Mouse (Mus musculus) liver, embryonic 14.5 days (tissue): ENCODE data around the gene Insyn1. TPM values are rescaled to one million over a fixed set of nuclear protein-coding genes. Genes with fewer than 3 reads are reported as not detected.

Experiments
- ATAC-seq: fragments of 200-750 bp; cut with Nextera tagmentation; 2 replicates; pipeline ENCODE4 v1.8.0; 2017; ENCODE audit warnings: moderate number of reproducible peaks, mild to moderate bottlenecking, moderate library complexity; ENCODE audit not compliant: insufficient read depth
- DNase-seq, 3 experiments: peaks; one replicate each; pipeline ENCODE4 v3.0.0-alpha.2; 2012 to 2013; ENCODE audit warnings: low read depth in 3 of 3, low spot score in 3 of 3
- H3K27ac ChIP-seq: fragments of 300-500 bp; sonication (generic); 2 replicates; pipeline ENCODE4 v1.5.1; 2014; ENCODE audit warnings: moderate library complexity, mild to moderate bottlenecking, control low read depth, inconsistent platforms
- H3K27me3 ChIP-seq: fragments of 300-500 bp; sonication (generic); 2 replicates; pipeline ENCODE4 v1.6.1; 2014; ENCODE audit warnings: mild to moderate bottlenecking, low read length, moderate library complexity; ENCODE audit not compliant: control insufficient read depth, insufficient read depth
- H3K36me3 ChIP-seq: fragments of 300-500 bp; sonication (generic); replicated peaks from 2 replicates; pipeline ENCODE4 v1.6.1; 2014; ENCODE audit warnings: low read depth; ENCODE audit not compliant: control insufficient read depth, insufficient read depth
- H3K4me1 ChIP-seq, 2 experiments: fragments of 200-500 bp in 1 of 2; fragments of 300-500 bp in 1 of 2; sonication (generic) in 1 of 2; replicated peaks; 2 replicates each; pipeline ENCODE4 v1.6.1; 2012 to 2014; ENCODE audit warnings: antibody characterized with exemption in 1 of 2, inconsistent platforms in 1 of 2, low read length in 1 of 2; ENCODE audit not compliant: control insufficient read depth in 2 of 2, insufficient read depth in 2 of 2
- H3K4me2 ChIP-seq: fragments of 300-500 bp; sonication (generic); 2 replicates; pipeline ENCODE4 v1.6.1; 2014; ENCODE audit warnings: low read depth, mild to moderate bottlenecking, control low read depth, moderate library complexity
- H3K4me3 ChIP-seq, 2 experiments: fragments of 200-500 bp in 1 of 2; fragments of 300-500 bp in 1 of 2; sonication (generic) in 1 of 2; 2 replicates each; pipeline ENCODE4 v1.5.1; 2012 to 2014; ENCODE audit warnings: low read depth in 2 of 2, low read length in 2 of 2, mild to moderate bottlenecking in 2 of 2, control low read depth in 1 of 2, inconsistent platforms in 1 of 2, moderate library complexity in 1 of 2; ENCODE audit not compliant: insufficient read depth in 1 of 2
- H3K9ac ChIP-seq: fragments of 300-500 bp; sonication (generic); replicated peaks from 2 replicates; pipeline ENCODE4 v1.6.1; 2014; ENCODE audit warnings: mild to moderate bottlenecking, control low read depth, moderate library complexity
- H3K9me3 ChIP-seq: fragments of 300-500 bp; sonication (generic); 2 replicates; pipeline ENCODE4 v1.6.1; 2016; ENCODE audit warnings: low read length, mixed read lengths; ENCODE audit not compliant: control insufficient read depth
- CTCF ChIP-seq: IDR thresholded peaks from 2 replicates; pipeline ENCODE4 v1.5.1; 2016; ENCODE audit warnings: antibody characterized with exemption, low read depth, control low read depth
- EP300 ChIP-seq: IDR thresholded peaks from 2 replicates; pipeline ENCODE4 v1.6.1; 2016; ENCODE audit warnings: antibody characterized with exemption, low read depth
- whole genome bisulfite sequencing: fragments of 180-500 bp; shearing (Covaris S2); extraction: QIAGEN DNeasy Blood & Tissue Kit; methylation state at CpG from one replicate; pipeline ENCODE4 v1.1.7; 2014; ENCODE audit not compliant: insufficient replicate concordance; 5-methylcytosine and 5-hydroxymethylcytosine counted together
- polyA plus RNA-seq, 2 experiments: library from polyadenylated mRNA; depleted of rRNA in 1 of 2; stranded (reverse) in 1 of 2; unstranded in 1 of 2; fragments of >200 nt; fragmentation: Nextera tagmentation in 1 of 2; extraction: Ambion mirVana in 1 of 2; gene quantifications; 2 replicates each; pipeline versions ENCODE4 v1.2.1 to v1.2.3; 2012 to 2014

The Insyn1 gene
- polyA plus RNA-seq, 2 experiments: 0.08 TPM; not detected in 1

- H3K4me3 ChIP-seq: no peak overlapping the region
- no peak overlapping the region for H3K4me2 ChIP-seq
- H3K27me3 ChIP-seq: no peaks in the 10 kb centered on the region
- H3K4me1 ChIP-seq: no peaks in the 10 kb centered on the region
- TF ChIP-seq EP300 (no peak), CTCF (0 out of 2 replicates have a peak, but pooled peaks have one; percentile 12)
- WGBS: 33% methylated on average over 4 of the region's 4 CpGs
- H3K9me3 ChIP-seq: no peaks in the 10 kb centered on the region
- DNase-seq (no peak), ATAC-seq (no peak)
- no peak overlapping the region for H3K9ac ChIP-seq
- no peak overlapping the region for H3K27ac ChIP-seq
- no peaks in the 10 kb centered on the region for H3K36me3 ChIP-seq
These were observed 8.2 kb downstream of the Insyn1 start for GRCm38 (mm10) chr9:58496470-58497182.

- H3K4me2 ChIP-seq: no peak overlapping the region
- no peak overlapping the region for H3K9ac ChIP-seq
- TF ChIP-seq EP300 (no peak), CTCF (no peak)
- H3K4me3 ChIP-seq: no peak overlapping the region
- 46% methylated on average over 4 of the region's 4 CpGs for WGBS
- ATAC-seq: no peak
- H3K27ac ChIP-seq: no peak overlapping the region
- no peaks in the 10 kb centered on the region for H3K9me3 ChIP-seq
- no peaks in the 10 kb centered on the region for H3K36me3 ChIP-seq
- H3K27me3 ChIP-seq: no peaks in the 10 kb centered on the region
- DNase-seq: no peak
- H3K4me1 ChIP-seq: no peaks in the 10 kb centered on the region
These were observed 9.5 kb downstream of the Insyn1 start for GRCm38 (mm10) chr9:58497942-58498341.

- ATAC-seq (no peak), DNase-seq (no peak)
- 64% methylated on average over 5 of the region's 5 CpGs for WGBS
These were observed 12.5 kb downstream of the Insyn1 start for GRCm38 (mm10) chr9:58500946-58501345.

GRCm38 (mm10) chr9:58507216-58508005 lies 19.0 kb downstream of the Insyn1 start:
- no peak overlapping the region for H3K9ac ChIP-seq
- 35% methylated on average over 8 of the region's 8 CpGs for WGBS
- no peak overlapping the region for H3K4me2 ChIP-seq
- H3K4me3 ChIP-seq: no peak overlapping the region
- TF ChIP-seq CTCF (no peak), EP300 (no peak)
- no peaks in the 10 kb centered on the region for H3K9me3 ChIP-seq
- no peaks in the 10 kb centered on the region for H3K4me1 ChIP-seq
- no peaks in the 10 kb centered on the region for H3K36me3 ChIP-seq
- no peak for DNase-seq
- no peaks in the 10 kb centered on the region for H3K27me3 ChIP-seq
- no peak overlapping the region for H3K27ac ChIP-seq
- no peak for ATAC-seq

More at GRCm38 (mm10) chr9:58500946-58501345, 12.5 kb downstream of the Insyn1 start:
- H3K9me3 ChIP-seq: no peaks in the 10 kb centered on the region
- H3K27me3 ChIP-seq: no peaks in the 10 kb centered on the region
- TF ChIP-seq EP300 (no peak), CTCF (no peak)
- H3K4me3 ChIP-seq: no peak overlapping the region
- H3K36me3 ChIP-seq: no peaks in the 10 kb centered on the region
- H3K9ac ChIP-seq: no peak overlapping the region
- H3K27ac ChIP-seq: no peak overlapping the region
- H3K4me2 ChIP-seq: no peak overlapping the region
- no peaks in the 10 kb centered on the region for H3K4me1 ChIP-seq

- no peaks in the 10 kb centered on the region for H3K4me1 ChIP-seq
- DNase-seq (no peak), ATAC-seq (no peak)
- H3K9me3 ChIP-seq: no peaks in the 10 kb centered on the region
- H3K4me2 ChIP-seq: no peak overlapping the region
- H3K36me3 ChIP-seq: no peaks in the 10 kb centered on the region
- no peak overlapping the region for H3K27ac ChIP-seq
- no peak overlapping the region for H3K9ac ChIP-seq
- TF ChIP-seq CTCF (no peak), EP300 (no peak)
- H3K27me3 ChIP-seq: no peaks in the 10 kb centered on the region
- 48% methylated on average over 5 of the region's 5 CpGs for WGBS
- H3K4me3 ChIP-seq: no peak overlapping the region
These were observed 22.0 kb downstream of the Insyn1 start for GRCm38 (mm10) chr9:58510452-58510851.
